Mouse (Mus musculus) heart, embryonic 14.5 days (tissue): Measurements from ENCODE around the gene Rab20. TPM values are rescaled to one million over a fixed set of nuclear protein-coding genes. Genes with fewer than 3 reads are reported as not detected.

Experiments used
- ATAC-seq: fragments of 200-750 bp; cut with Nextera tagmentation; 2 replicates; pipeline ENCODE4 v1.8.0; 2017; ENCODE audit warnings: low read depth, moderate TSS enrichment; ENCODE audit not compliant: insufficient number of reproducible peaks, insufficient read depth, low FRiP score
- H3K27ac ChIP-seq, 2 experiments: fragments of 200-500 bp in 1 of 2; fragments of 300-500 bp in 1 of 2; sonication (generic) in 1 of 2; replicated peaks in 1 of 2; 2 replicates each; pipeline ENCODE4 v1.5.1; 2012 to 2014; ENCODE audit warnings: low read depth in 2 of 2, low read length in 2 of 2, control low read depth in 1 of 2, mild to moderate bottlenecking in 1 of 2, mixed read lengths in 1 of 2; ENCODE audit not compliant: control insufficient read depth in 1 of 2, insufficient read depth in 1 of 2
- H3K27me3 ChIP-seq: fragments of 300-500 bp; sonication (generic); 2 replicates; pipeline ENCODE4 v1.6.1; 2014; ENCODE audit warnings: mild to moderate bottlenecking, low read length, control low read depth; ENCODE audit not compliant: control insufficient read depth, insufficient read depth
- H3K36me3 ChIP-seq: fragments of 300-500 bp; sonication (generic); 2 replicates; pipeline ENCODE4 v1.6.1; 2014; ENCODE audit warnings: mild to moderate bottlenecking, control low read depth, low read length, mixed read lengths; ENCODE audit not compliant: control insufficient read depth, insufficient read depth
- H3K4me1 ChIP-seq, 2 experiments: fragments of 200-500 bp in 1 of 2; fragments of 300-500 bp in 1 of 2; sonication (generic) in 1 of 2; 2 replicates each; pipeline ENCODE4 v1.6.1; 2012 to 2014; ENCODE audit warnings: low read length in 2 of 2, control low read depth in 1 of 2, mixed read lengths in 1 of 2; ENCODE audit not compliant: control insufficient read depth in 2 of 2, insufficient read depth in 2 of 2
- H3K4me2 ChIP-seq: fragments of 300-500 bp; sonication (generic); 2 replicates; pipeline ENCODE4 v1.6.1; 2014; ENCODE audit warnings: mild to moderate bottlenecking, low read length
- H3K4me3 ChIP-seq, 2 experiments: fragments of 200-500 bp in 1 of 2; fragments of 300-500 bp in 1 of 2; sonication (generic) in 1 of 2; 2 replicates each; pipeline ENCODE4 v1.5.1; 2012 to 2014; ENCODE audit warnings: low read length in 2 of 2, mild to moderate bottlenecking in 2 of 2, control low read depth in 1 of 2, low read depth in 1 of 2, moderate library complexity in 1 of 2; ENCODE audit not compliant: control insufficient read depth in 1 of 2, insufficient read depth in 1 of 2
- H3K9ac ChIP-seq: fragments of 300-500 bp; sonication (generic); 2 replicates; pipeline ENCODE4 v1.6.1; 2014; ENCODE audit warnings: mild to moderate bottlenecking, low read length
- H3K9me3 ChIP-seq: fragments of 300-500 bp; sonication (generic); 2 replicates; pipeline ENCODE4 v1.6.1; 2016; ENCODE audit warnings: low read length, control low read depth; ENCODE audit not compliant: control insufficient read depth
- WGBS: fragments of 180-500 bp; shearing (Covaris S2); extraction: QIAGEN DNeasy Blood & Tissue Kit; methylation state at CpG from one replicate; pipeline ENCODE4 v1.1.7; 2014; 5-methylcytosine and 5-hydroxymethylcytosine counted together
- polyA plus RNA-seq: library from polyadenylated mRNA; unstranded; fragments of >200 nt; fragmentation: Nextera tagmentation; extraction: Ambion mirVana; gene quantifications from 2 replicates; pipeline ENCODE4 v1.2.1, GENCODE M21; 2014

The Rab20 gene
- polyA plus RNA-seq, 1 experiment from 2014 or later, result 39.7 TPM

GRCm38 (mm10) chr8:11479591-11479990, 1.1 kb upstream of the Rab20 start:
- Histone ChIP-seq H3K4me1 (peaks cover 27 to 42% of the 10 kb centered on the region in 2 experiments), H3K36me3 (no peaks in the 10 kb centered on the region), H3K27me3 (peaks cover 5% of the 10 kb centered on the region; the same call in 1 of the 2 replicates), H3K4me3 (peak overlapping the region in 1 of 2 experiments; percentile 81; a peak in 2 of 4 replicates), H3K4me2 (peak overlapping the region; percentile 97), H3K9ac (peak overlapping the region; percentile 87), H3K9me3 (no peaks in the 10 kb centered on the region), H3K27ac (peak overlapping the region in 1 of 2 experiments; percentile 97; a peak in 2 of 4 replicates)
- 22% methylated on average over 14 of the region's 14 CpGs for WGBS
- ATAC-seq, result no peak

- Histone ChIP-seq H3K9me3 (no peaks in the 10 kb centered on the region), H3K4me2 (peak overlapping the region; percentile 97), H3K9ac (peak overlapping the region; percentile 87), H3K4me1 (peaks cover 32 to 48% of the 10 kb centered on the region in 2 experiments), H3K27ac (peak overlapping the region; percentile 46 to 97; a peak in 3 of 4 replicates), H3K27me3 (peaks cover 5% of the 10 kb centered on the region; the same call in 1 of the 2 replicates), H3K36me3 (no peaks in the 10 kb centered on the region), H3K4me3 (peak overlapping the region; percentile 81 to 86)
- 4% methylated on average over 22 of the region's 23 CpGs for WGBS
- no peak for ATAC-seq
Observed at GRCm38 (mm10) chr8:11478807-11479527, 457 bp upstream of the Rab20 start.

GRCm38 (mm10) chr8:11477178-11477553, 1.3 kb downstream of the Rab20 start:
- Histone ChIP-seq H3K9ac (peak overlapping the region; percentile 87), H3K9me3 (no peaks in the 10 kb centered on the region), H3K4me1 (peaks cover 40 to 59% of the 10 kb centered on the region in 2 experiments), H3K27me3 (peaks cover 5% of the 10 kb centered on the region; the same call in 1 of the 2 replicates), H3K4me2 (peak overlapping the region; percentile 97), H3K4me3 (peak overlapping the region; percentile 81 to 86), H3K27ac (peak overlapping the region; percentile 93 to 97), H3K36me3 (no peaks in the 10 kb centered on the region)
- WGBS, result 6% methylated on average over 9 of the region's 9 CpGs
- no peak for ATAC-seq

- Histone ChIP-seq H3K27me3 (peaks cover 5% of the 10 kb centered on the region; the same call in 1 of the 2 replicates), H3K4me2 (peak overlapping the region; percentile 97), H3K4me3 (peak overlapping the region; percentile 81 to 86), H3K9ac (peak overlapping the region; percentile 87), H3K4me1 (peaks cover 38 to 59% of the 10 kb centered on the region in 2 experiments), H3K27ac (peak overlapping the region; percentile 93 to 97), H3K9me3 (no peaks in the 10 kb centered on the region), H3K36me3 (no peaks in the 10 kb centered on the region)
- peak; percentile 24; the same call in 1 of the 2 replicates for ATAC-seq
- 7% methylated on average over 24 of the region's 24 CpGs for WGBS
Observed at GRCm38 (mm10) chr8:11476338-11477177, 2.0 kb downstream of the Rab20 start.

DNA sequence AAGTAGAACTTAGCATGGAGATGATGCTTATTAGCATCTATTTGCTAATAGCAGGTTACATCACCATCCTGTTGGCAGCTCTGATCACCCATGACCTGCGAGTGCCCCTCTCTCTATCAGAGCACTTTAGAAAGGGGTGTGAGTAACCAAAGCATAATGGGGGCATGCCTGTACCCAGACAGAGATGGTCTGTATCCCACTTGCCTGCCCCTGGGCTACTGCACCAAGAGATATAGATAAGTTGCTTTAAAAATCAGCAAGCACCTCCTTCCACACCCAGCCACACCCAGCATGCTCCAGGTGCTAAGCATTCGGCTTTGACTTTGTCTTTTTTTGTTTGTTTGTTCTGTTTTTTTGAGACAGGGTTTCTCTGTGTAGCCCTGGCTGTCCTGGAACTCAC, 2.6 kb downstream of the Rab20 start:
- no peak for ATAC-seq
- Histone ChIP-seq H3K36me3 (no peaks in the 10 kb centered on the region), H3K9ac (peak overlapping the region; percentile 87), H3K27me3 (peaks cover 5% of the 10 kb centered on the region; the same call in 1 of the 2 replicates), H3K9me3 (no peaks in the 10 kb centered on the region), H3K4me2 (peak overlapping the region; percentile 97), H3K4me3 (peak overlapping the region; percentile 0 to 81; a peak in 3 of 4 replicates), H3K4me1 (peaks cover 36 to 64% of the 10 kb centered on the region in 2 experiments), H3K27ac (peak overlapping the region; percentile 93 to 97)
- WGBS, result 13% methylated on average over 2 of the region's 2 CpGs

- no peaks in the 10 kb centered on the region for H3K36me3 ChIP-seq
- peaks cover 5% of the 10 kb centered on the region; the same call in 1 of the 2 replicates for H3K27me3 ChIP-seq
- peaks cover 36 to 64% of the 10 kb centered on the region in 2 experiments for H3K4me1 ChIP-seq
- peak overlapping the region; percentile 97 for H3K4me2 ChIP-seq
- WGBS, result 12% methylated on average over 9 of the region's 10 CpGs
- H3K27ac ChIP-seq, result peak overlapping the region; percentile 86 to 96
- H3K9me3 ChIP-seq, result no peaks in the 10 kb centered on the region
- ATAC-seq, result no peak
- H3K9ac ChIP-seq, result peak overlapping the region; percentile 64
- peak overlapping the region; percentile 3 to 22; a peak in 2 of 4 replicates for H3K4me3 ChIP-seq
Observed at GRCm38 (mm10) chr8:11475397-11475796, 3.1 kb downstream of the Rab20 start.

DNA sequence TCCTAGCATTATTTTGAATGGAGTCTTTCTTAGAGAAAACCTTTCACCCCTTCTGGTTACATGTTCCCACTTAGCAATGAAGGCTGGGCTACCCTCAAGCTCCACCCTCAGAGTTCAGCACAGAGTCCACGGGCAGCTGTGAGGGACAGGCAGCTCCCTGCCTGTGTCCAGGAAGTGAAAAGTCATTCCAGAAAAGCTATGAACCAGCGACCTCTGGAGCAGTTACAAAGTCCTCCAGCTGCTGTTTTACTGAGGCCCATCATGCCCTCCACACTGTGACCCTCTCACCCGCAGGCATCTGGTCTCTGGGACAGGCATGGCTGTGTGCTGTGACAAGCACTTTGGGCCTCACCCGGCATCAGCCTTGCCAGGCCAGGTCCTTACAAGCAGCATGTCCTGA, 5.4 kb downstream of the Rab20 start:
- Histone ChIP-seq H3K27me3 (no peaks in the 10 kb centered on the region), H3K9ac (peak overlapping the region; percentile 65), H3K4me2 (peak overlapping the region; percentile 64), H3K9me3 (no peaks in the 10 kb centered on the region), H3K4me3 (no peak overlapping the region), H3K36me3 (no peaks in the 10 kb centered on the region), H3K4me1 (peaks cover 28 to 57% of the 10 kb centered on the region in 2 experiments), H3K27ac (peak overlapping the region; percentile 86 to 96)
- no peak for ATAC-seq
- 11% methylated on average over 4 of the region's 4 CpGs for WGBS
